Mouse (Mus musculus) hindbrain, embryonic 16.5 days (tissue): ENCODE measurements around the gene Ms4a8a. TPM values are rescaled to one million over a fixed set of nuclear protein-coding genes. Genes with fewer than 3 reads are reported as not detected.
"Not testable (repeated sequence)": the region's sequence is repeated elsewhere in the genome, so short reads cannot be mapped to it uniquely, and the experiment has no call there.

Experiments
- ATAC-seq: fragments of 200-750 bp; cut with Nextera tagmentation; 2 replicates; pipeline ENCODE4 v1.8.0; 2017; ENCODE audit warnings: moderate TSS enrichment, moderate library complexity
- H3K27ac ChIP-seq: fragments of 300-500 bp; sonication (generic); 2 replicates; pipeline ENCODE4 v1.5.1; 2014; ENCODE audit warnings: low read depth, mild to moderate bottlenecking, control low read depth, low read length, moderate library complexity
- H3K27me3 ChIP-seq: fragments of 300-500 bp; sonication (generic); replicated peaks from 2 replicates; pipeline ENCODE4 v1.6.1; 2014; ENCODE audit warnings: low read length; ENCODE audit not compliant: control insufficient read depth, insufficient read depth
- H3K36me3 ChIP-seq: fragments of 300-500 bp; sonication (generic); 2 replicates; pipeline ENCODE4 v1.6.1; 2014; ENCODE audit warnings: mild to moderate bottlenecking, low read length, moderate library complexity, mixed read lengths; ENCODE audit not compliant: control insufficient read depth, insufficient read depth
- H3K4me1 ChIP-seq: fragments of 300-500 bp; sonication (generic); 2 replicates; pipeline ENCODE4 v1.6.1; 2014; ENCODE audit warnings: low read depth, low read length; ENCODE audit not compliant: control insufficient read depth, insufficient read depth
- H3K4me2 ChIP-seq: fragments of 300-500 bp; sonication (generic); 2 replicates; pipeline ENCODE4 v1.6.1; 2014; ENCODE audit warnings: mild to moderate bottlenecking, low read length, control low read depth, moderate library complexity
- H3K4me3 ChIP-seq: fragments of 300-500 bp; sonication (generic); 2 replicates; pipeline ENCODE4 v1.5.1; 2014; ENCODE audit warnings: mild to moderate bottlenecking, low read length, control low read depth, moderate library complexity
- H3K9ac ChIP-seq: fragments of 300-500 bp; sonication (generic); 2 replicates; pipeline ENCODE4 v1.6.1; 2014; ENCODE audit warnings: low read depth, mild to moderate bottlenecking, control low read depth, low read length, moderate library complexity
- H3K9me3 ChIP-seq: fragments of 300-500 bp; sonication (generic); 2 replicates; pipeline ENCODE4 v1.6.1; 2014; ENCODE audit warnings: mild to moderate bottlenecking, low read length, moderate library complexity; ENCODE audit not compliant: control insufficient read depth
- WGBS: fragments of 180-500 bp; shearing (Covaris S2); extraction: QIAGEN DNeasy Blood & Tissue Kit; methylation state at CpG from one replicate; pipeline ENCODE4 v1.1.7; 2014; 5-methylcytosine and 5-hydroxymethylcytosine counted together
- polyA plus RNA-seq: library from polyadenylated mRNA; unstranded; fragments of >200 nt; fragmentation: Nextera tagmentation; extraction: Ambion mirVana; gene quantifications from 2 replicates; pipeline ENCODE4 v1.2.1, GENCODE M21; 2015

The Ms4a8a gene
- polyA plus RNA-seq = not detected in 2 replicates

GRCm38 (mm10) chr19:11080934-11081333 lies at the start of gene Ms4a8a:
Gene Ms4a8a (minus strand): TSS chr19:11081102.
- ATAC-seq = no peak
- Histone ChIP-seq H3K4me2 (no peak within 1 kb of the TSS), H3K27ac (no peak within 1 kb of the TSS), H3K4me3 (no peak within 1 kb of the TSS), H3K9me3 (no peaks in the 10 kb centered on the region), H3K27me3 (no peaks in the 10 kb centered on the region), H3K4me1 (no peaks in the 10 kb centered on the region), H3K36me3 (no peaks in the 10 kb centered on the region), H3K9ac (no peak within 1 kb of the TSS)
- 89% methylated on average over 4 of the region's 4 CpGs for WGBS

- Histone ChIP-seq H3K9ac (no peak overlapping the region), H3K4me1 (no peaks in the 10 kb centered on the region), H3K36me3 (no peaks in the 10 kb centered on the region), H3K27me3 (no peaks in the 10 kb centered on the region), H3K9me3 (peaks cover 3% of the 10 kb centered on the region), H3K27ac (no peak overlapping the region), H3K4me2 (no peak overlapping the region), H3K4me3 (no peak overlapping the region)
- 97% methylated on average over 1 of the region's 1 CpGs for WGBS
- ATAC-seq = no peak
These were observed 48.8 kb upstream of the Ms4a8a start for GRCm38 (mm10) chr19:11129702-11130101.

DNA sequence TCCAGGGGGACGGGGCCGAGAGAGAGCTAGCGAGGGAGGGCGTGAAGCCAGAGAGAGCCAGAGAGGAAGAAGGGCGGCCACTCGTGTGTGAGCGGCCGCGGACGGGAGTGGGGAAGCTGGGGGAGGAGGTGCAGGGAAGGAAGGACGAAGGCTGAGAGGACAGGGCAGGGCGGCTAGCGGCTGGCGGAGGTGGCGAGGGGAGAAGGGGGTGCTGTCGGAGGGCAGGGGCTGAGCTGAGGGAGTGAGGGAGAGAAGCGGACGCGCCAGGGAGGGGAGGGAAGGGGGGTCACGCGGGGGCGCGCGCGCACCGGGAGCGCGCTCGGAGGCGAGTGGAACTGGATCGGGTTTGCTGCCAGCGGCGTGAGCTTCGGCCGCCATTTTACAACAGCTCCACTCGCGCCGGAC lies 40.1 kb upstream of the Ms4a8a start:
- Histone ChIP-seq H3K9ac (peak overlapping the region; percentile 54), H3K4me2 (peak overlapping the region; percentile 52), H3K4me3 (peak overlapping the region; percentile 42)
- not testable (repeated sequence) for H3K36me3 ChIP-seq, H3K4me1 ChIP-seq, H3K9me3 ChIP-seq, H3K27me3 ChIP-seq, H3K27ac ChIP-seq
- WGBS = under 1% methylated on average over 14 of the region's 38 CpGs
- ATAC-seq = peak; percentile 99

- Histone ChIP-seq H3K4me1 (no peaks in the 10 kb centered on the region), H3K27me3 (no peaks in the 10 kb centered on the region), H3K36me3 (no peaks in the 10 kb centered on the region), H3K9me3 (peaks cover 3% of the 10 kb centered on the region; the same call in 1 of the 2 replicates), H3K4me3 (no peak overlapping the region), H3K9ac (no peak overlapping the region), H3K4me2 (no peak overlapping the region), H3K27ac (no peak overlapping the region)
- no peak for ATAC-seq
- 85% methylated on average over 2 of the region's 2 CpGs for WGBS
These were observed 38.4 kb upstream of the Ms4a8a start for GRCm38 (mm10) chr19:11119338-11119737.

- ATAC-seq = no peak
- Histone ChIP-seq H3K36me3 (no peaks in the 10 kb centered on the region), H3K27ac (no peak overlapping the region), H3K9me3 (no peaks in the 10 kb centered on the region), H3K4me2 (no peak overlapping the region), H3K27me3 (no peaks in the 10 kb centered on the region), H3K9ac (no peak overlapping the region), H3K4me3 (no peak overlapping the region), H3K4me1 (no peaks in the 10 kb centered on the region)
- 88% methylated on average over 3 of the region's 3 CpGs for WGBS
These were observed 26.8 kb upstream of the Ms4a8a start for GRCm38 (mm10) chr19:11107746-11108145.

DNA sequence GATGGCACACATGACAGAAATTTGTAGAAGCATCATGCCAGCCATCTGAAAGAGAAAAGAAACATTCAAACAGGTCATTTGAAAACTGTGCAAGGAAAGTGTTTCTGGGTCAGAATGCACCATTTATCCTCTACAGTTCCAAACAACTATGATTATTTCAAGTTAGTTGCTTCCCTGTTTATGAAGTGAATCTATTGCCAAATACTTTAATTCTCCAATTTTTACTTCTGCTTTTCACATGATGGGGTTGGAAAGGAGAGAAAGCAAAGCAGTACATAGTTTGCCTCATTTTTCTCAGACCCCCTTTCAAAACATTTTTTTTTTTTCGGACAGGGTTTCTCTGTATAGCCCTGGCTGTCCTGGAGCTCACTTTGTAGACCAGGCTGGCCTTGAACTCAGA lies 21.0 kb upstream of the Ms4a8a start:
- no peaks in the 10 kb centered on the region for H3K36me3 ChIP-seq
- no peak overlapping the region for H3K4me2 ChIP-seq
- no peaks in the 10 kb centered on the region for H3K4me1 ChIP-seq
- H3K27ac ChIP-seq = no peak overlapping the region
- ATAC-seq = no peak
- WGBS = 77% methylated on average over 1 of the region's 1 CpGs
- no peak overlapping the region for H3K9ac ChIP-seq
- no peak overlapping the region for H3K4me3 ChIP-seq
- no peaks in the 10 kb centered on the region for H3K27me3 ChIP-seq
- H3K9me3 ChIP-seq = no peaks in the 10 kb centered on the region

GRCm38 (mm10) chr19:11098401-11098800 lies 17.5 kb upstream of the Ms4a8a start:
- H3K27ac ChIP-seq = no peak overlapping the region
- WGBS = 83% methylated on average over 3 of the region's 3 CpGs
- H3K4me2 ChIP-seq = no peak overlapping the region
- H3K9me3 ChIP-seq = no peaks in the 10 kb centered on the region
- H3K4me3 ChIP-seq = no peak overlapping the region
- no peaks in the 10 kb centered on the region for H3K36me3 ChIP-seq
- H3K9ac ChIP-seq = no peak overlapping the region
- H3K4me1 ChIP-seq = no peaks in the 10 kb centered on the region
- H3K27me3 ChIP-seq = peaks cover 3% of the 10 kb centered on the region
- ATAC-seq = no peak

DNA sequence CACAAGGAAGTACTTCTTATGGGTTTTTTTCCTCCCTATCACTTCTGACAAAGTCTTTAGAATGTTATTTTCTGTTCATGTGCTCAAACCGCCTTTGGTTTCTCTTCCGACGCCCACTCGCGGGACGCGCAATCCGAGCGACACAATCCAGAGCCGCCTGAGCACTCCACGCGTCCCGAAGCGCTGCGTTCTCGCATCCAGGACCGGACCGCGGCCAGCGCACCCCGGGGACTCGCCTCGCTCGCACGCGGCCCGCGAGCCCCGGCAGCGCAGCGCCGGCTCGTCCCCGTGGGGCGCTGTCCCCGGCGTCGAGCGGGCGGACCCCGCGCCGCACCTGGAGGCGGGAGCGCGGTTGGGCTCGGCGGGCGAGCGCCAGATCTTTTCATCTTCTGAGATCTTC lies 11.2 kb upstream of the Ms4a8a start:
- not testable (repeated sequence) for H3K27ac ChIP-seq, ATAC-seq, H3K4me1 ChIP-seq, H3K27me3 ChIP-seq, H3K9me3 ChIP-seq, H3K36me3 ChIP-seq
- Histone ChIP-seq H3K9ac (peak overlapping the region; percentile 56), H3K4me2 (peak overlapping the region; percentile 82), H3K4me3 (peak overlapping the region; percentile 46)
- 3% methylated on average over 50 of the region's 50 CpGs for WGBS

- Histone ChIP-seq H3K27ac (no peak overlapping the region), H3K4me1 (no peaks in the 10 kb centered on the region), H3K4me3 (no peak overlapping the region), H3K36me3 (no peaks in the 10 kb centered on the region), H3K4me2 (no peak overlapping the region), H3K27me3 (no peaks in the 10 kb centered on the region), H3K9ac (no peak overlapping the region), H3K9me3 (0 out of 2 replicates have a peak, but pooled peaks cover 3% of the 10 kb centered on the region)
- WGBS = 87% methylated on average over 3 of the region's 3 CpGs
- ATAC-seq = no peak
These were observed 10.5 kb downstream of the Ms4a8a start for GRCm38 (mm10) chr19:11070364-11070763.
